Mouse (Mus musculus) gastrocnemius, postnatal 14 days (tissue): ENCODE data around the gene Rcsd1. TPM values are rescaled to one million over a fixed set of nuclear protein-coding genes. Genes with fewer than 3 reads are reported as not detected.

Source experiments
- DNase-seq: peaks from one replicate; pipeline ENCODE4 v3.0.0; 2021; ENCODE audit warnings: mixed read lengths
- intact Hi-C: fragments of 180-260 bp; cut with DNase I; formaldehyde crosslinking; loops from one replicate; pipeline ENCODE4 v1.15.1; 2025; ENCODE audit warnings: low total_unique reads
- total RNA-seq, 2 experiments: library from RNA; stranded (reverse); gene quantifications; 2 replicates each; pipeline ENCODE4 v1.2.3; 2021

Gene Rcsd1
- total RNA-seq, 2 experiments from 2014 or later: 117 to 125 TPM

DNA sequence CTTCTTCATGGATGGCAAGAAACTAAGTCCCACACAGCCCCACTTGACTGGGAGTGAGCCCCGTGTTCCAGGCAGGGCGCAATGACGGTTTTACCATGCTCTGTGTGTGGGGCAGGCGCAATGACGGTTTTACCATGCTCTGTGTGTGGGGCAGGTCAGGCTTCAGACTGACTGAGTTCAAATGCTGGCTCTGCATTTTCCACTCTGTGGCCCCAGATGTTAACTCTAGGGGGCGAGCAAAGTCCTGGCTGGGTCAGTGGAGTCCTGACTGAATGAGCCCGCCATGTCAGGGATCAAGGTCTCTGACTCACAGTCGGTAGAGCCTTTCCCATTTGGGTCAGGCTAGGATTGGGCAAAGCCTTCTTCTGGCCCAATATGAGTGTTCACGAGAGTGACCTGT, 37.2 kb downstream of the Rcsd1 start:
- intact Hi-C loops: no loop called here
- DNase-seq: no peak

DNA sequence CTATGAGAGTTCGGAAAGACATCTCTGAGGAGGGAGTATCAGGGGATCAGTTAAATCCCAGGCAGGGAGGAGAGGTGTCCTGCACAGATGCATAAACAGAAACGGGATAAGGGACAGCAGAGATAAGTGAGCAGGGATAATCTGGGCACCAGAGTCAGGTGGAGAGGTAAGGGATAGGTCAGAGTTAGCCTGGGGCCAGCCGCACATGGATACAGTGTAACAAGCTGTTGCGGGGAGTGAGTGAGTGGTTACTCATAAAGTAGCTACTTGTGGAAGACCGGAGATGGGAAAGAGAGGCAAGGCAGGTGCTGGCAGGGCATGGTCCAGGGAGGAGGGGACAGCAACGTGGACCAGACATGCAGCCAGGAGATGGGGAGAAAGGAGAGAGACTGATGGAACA, 39.5 kb downstream of the Rcsd1 start:
- intact Hi-C loops: no loop called here
- no peak for DNase-seq

DNA sequence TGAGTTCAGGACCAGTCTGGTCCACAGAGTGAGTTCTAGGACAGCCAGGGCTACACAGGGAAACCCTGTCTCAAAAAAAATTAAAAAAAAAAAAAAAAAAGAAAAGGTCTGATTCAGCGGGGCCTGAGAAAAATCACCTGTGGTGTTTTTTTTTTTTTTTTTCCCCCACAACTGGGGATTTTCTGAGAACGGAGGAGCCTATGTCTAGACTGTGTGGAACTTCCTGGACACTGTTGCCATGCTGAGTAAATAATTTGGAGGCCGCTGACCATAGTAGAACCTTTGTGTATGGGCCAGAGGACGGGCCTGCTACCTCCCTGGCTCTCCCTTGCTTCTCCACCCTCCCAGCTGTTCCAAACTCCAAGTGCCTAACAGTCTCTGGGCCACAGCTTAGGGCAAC, 40.7 kb downstream of the Rcsd1 start:
- intact Hi-C loops: loop anchor here (5.0 kb wide), 1 partner anchor 38 kb away; the partner anchor contains the start of gene Rcsd1
- DNase-seq: no peak

DNA sequence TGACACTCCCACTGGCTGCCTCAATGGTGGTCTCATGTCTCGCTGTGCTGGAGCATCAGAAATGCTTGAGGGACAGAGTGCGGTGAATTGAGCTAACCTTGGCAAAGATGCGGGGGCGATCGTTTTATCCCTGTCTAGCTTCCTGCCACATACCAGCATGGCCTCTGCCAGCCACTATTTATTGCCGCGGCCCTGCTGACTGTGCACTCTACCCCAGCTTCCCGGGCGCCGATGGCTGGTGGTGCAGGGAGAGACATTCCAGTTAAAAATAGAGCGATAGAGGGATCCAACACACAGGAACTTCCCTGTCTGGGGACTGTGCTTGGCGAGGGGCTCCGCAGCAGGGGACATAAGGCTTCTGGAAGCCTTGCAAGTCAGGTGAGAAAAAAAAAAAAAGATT, 42.2 kb downstream of the Rcsd1 start:
- DNase-seq: peak; percentile 72
- intact Hi-C loops: loop anchor here (5.0 kb wide), 1 partner anchor 40 kb away; the partner anchor contains the start of gene Rcsd1

DNA sequence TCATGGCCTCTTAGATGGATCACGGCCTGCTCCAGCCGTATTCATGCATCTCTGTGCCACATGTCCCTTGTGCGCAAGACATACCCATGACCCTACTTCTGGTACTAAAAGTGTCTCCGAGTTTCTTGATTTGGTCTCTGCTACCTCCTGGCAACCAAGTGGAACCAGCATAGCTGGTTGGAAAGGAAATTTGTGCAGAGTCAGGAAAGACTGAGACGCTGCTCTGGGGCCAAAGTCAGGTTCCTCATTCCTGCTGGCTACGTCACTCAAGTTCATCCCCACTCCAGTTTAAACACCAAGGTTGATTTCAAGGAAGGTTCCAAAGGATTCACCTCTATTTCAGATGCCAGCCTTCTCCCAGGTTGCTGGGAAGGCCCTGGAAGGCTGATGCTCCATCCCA, 42.6 kb downstream of the Rcsd1 start:
- intact Hi-C loops: loop anchor here (5.0 kb wide), 1 partner anchor 40 kb away; the partner anchor contains the start of gene Rcsd1
- DNase-seq: no peak

DNA sequence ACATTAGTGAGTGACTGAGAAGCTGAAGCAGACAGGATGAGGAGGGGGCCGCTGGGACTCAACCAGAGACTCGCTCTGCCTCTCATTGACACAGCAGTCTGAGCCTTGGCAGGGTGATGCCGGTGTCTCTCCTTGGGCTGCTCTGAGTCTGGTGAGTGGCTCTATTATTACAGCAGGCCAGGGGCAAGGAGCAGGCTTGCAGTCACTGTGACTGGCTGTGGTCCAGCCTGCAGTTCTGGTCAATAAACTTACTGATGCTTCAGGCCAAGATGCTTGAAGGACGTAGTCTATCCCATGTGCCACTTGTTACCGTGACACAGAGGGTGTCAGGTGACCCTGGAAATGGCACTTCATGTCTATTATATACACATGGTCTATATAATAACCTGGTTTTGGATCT, 43.8 kb downstream of the Rcsd1 start:
- intact Hi-C loops: loop anchor here (5.0 kb wide), 1 partner anchor 42 kb away; the partner anchor contains the start of gene Rcsd1
- no peak for DNase-seq

DNA sequence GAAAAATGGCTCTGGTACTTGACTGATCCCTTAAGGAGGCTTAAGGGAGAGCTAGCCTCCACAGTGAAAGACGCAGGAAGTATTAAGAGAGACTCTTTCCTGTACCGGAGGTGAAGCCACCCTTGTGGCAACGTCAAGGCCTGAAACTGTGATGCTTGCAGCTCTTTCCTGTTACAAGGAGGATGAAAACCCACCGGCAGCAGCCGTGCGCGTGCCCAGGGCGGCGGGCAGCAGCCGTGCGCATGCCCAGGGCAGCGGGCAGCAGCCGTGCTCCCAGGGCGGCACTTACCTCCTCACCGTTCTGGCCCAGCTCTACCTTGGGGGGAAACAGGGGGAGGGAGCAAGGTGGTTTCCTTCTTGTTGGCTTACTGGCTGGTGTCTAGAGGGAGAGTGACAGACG, 46.3 kb downstream of the Rcsd1 start:
- DNase-seq: no peak
- intact Hi-C loops: loop anchor here (5.0 kb wide), 1 partner anchor 74 kb away; no protein-coding TSS in a partner anchor

DNA sequence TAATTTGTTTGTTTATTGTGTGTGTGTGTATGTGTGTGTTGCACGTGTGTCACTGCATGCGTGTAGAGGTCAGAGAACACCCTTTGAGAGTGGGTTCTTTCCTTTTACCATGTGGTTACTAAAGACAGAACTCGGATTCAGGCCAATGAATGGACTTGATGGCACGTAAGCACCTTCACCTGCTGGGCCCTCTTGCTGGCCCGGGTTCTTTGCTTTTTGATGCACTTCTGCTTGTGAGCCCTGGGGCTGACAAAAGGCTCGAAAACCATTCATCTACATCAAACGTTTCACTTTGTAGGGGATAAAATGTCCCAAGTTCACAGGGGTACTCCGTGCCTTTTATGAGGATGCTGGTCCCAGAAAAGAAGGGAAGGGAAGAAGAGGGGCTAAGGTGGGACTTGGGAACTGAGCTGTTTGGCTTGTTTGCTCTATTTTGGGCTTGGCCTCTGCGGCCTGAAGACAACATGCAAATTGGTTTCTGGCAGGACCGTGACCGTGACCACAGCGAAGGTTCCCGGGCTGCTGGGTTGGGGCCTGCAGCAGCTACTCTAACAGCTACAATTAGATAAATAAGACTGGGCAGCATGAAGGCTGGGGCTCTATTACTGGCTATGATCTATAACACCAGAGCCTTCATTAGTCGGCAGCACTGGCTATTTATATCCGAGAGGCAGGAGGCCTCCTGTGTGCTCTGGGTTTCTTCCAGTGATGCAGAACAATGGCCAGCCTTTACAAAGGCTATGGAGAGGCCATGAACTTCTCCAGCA, 46.9 kb downstream of the Rcsd1 start:
- intact Hi-C loops: loop anchor here (5.0 kb wide), 1 partner anchor 75 kb away; no protein-coding TSS in a partner anchor
- DNase-seq: no peak

DNA sequence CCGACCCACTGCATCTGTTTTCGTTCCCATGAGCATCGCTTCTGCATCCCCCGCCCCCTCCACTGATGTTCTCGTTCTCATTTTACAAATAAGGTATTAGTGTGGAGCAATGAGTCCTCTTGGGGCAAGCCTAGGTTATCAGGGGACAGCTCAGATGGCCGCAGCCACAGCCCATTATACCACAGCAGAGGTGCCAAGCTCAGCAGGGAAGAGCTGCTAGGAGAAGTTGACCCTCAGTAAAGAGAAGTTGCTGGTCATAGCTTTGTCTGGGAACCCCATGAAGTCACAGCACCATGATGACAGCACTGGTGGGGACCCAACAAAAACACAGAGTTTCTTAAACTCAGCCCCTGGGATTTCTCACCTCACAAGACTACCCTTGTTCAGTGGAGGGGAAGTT, 47.8 kb downstream of the Rcsd1 start:
- intact Hi-C loops: loop anchor here (5.0 kb wide), 1 partner anchor 76 kb away; no protein-coding TSS in a partner anchor
- no peak for DNase-seq

DNA sequence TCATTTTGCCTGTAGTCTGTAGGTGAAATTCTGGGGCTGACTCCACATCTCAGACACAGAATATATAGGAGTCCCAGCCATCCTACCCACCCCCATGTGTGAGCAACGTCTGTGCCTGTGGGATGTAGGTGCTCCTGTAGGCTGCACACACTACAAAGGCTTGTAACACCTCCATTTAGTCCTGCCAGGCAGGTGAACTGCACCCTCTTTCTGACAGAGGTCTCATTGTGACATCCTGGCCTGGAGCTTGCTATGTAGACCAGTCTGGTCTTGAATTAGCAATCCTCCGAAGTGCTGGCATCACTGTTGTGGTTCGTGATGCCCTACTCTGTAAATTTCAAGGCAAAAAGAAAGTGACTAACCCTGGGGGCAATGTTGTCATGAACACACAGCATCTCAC, 48.4 kb downstream of the Rcsd1 start:
- no peak for DNase-seq
- intact Hi-C loops: loop anchor here (5.0 kb wide), 1 partner anchor 76 kb away; no protein-coding TSS in a partner anchor

DNA sequence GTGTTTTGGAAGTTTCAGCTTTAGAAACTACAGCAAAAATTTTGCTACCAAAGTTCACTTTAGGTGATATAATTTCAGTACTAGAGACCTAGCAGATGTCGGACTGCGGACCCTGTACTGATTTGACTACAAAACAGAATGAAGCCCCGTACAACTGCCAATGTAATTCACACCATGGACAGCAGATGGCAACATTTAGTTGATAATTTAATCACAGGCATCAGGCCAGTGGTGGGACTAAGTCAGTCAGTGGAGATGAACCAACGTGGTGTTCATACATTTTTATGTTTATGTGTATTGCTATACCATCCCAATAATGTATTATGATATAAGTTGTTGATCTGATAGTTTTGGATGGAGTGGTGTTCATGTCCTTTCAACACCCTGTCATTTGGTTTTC, 48.8 kb downstream of the Rcsd1 start:
- intact Hi-C loops: loop anchor here (5.0 kb wide), 1 partner anchor 77 kb away; no protein-coding TSS in a partner anchor
- no peak for DNase-seq

DNA sequence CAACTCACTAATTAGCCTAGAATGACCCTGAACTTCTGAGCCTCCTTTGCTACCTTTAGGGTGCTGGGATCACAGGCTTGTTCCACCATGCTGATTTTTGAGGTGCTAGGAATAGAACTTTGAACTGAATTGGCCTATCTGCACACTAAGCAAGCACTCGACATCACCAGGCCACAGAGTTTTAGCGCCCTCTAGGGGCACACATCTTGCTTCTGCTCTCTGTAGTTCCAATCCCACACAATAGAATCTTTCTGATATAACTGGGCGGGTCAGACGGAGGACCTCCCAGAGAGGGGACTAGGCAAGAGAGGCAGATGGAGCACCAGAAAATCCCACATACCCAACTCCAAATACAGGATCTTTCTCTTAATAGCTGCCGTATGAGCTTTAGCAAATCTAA, 51.0 kb downstream of the Rcsd1 start:
- DNase-seq: peak; percentile 67
- intact Hi-C loops: loop anchor here (2.0 kb wide), 1 partner anchor 76 kb away; no protein-coding TSS in a partner anchor

DNA sequence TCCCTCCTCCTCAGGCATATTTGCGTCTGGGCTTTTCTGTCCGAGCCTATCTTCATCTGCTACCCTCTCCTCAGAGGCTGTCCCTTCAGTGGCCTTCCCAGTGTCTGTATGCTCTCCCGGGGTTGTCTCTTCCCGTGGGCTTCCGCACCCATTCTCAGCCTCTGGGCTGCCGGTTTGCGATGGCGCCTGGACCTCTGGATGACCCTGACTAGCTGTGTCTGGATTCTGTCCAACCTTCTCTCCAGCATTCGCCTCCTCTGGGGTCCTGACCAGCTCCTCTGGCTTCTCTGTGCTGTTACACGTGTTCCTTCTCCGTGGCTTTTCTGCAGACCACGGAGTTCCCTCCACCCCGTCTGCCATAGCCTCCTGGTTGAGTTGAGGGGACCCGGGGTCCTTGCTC, 54.1 kb downstream of the Rcsd1 start:
- intact Hi-C loops: no loop called here
- no peak for DNase-seq

DNA sequence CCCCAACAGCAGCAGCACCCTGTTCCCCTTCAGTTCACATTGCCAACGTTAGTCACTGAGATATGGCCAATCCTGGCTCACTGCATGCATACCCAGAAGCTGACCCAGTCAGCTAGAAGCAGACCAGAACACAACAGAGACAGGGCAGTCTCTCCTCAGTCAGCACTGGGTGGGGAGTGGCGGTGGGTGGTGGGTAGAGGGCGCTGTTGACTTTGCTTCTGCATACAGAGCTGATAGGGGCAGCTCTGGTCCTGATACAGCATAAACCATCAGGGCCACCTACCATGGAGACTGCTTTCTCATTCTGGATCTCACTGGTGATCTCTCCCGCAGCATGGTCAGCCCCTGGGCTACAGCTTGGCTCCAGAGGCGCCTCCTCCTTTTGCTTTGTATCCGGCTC, 54.5 kb downstream of the Rcsd1 start:
- peak; percentile 45 for DNase-seq
- intact Hi-C loops: no loop called here

DNA sequence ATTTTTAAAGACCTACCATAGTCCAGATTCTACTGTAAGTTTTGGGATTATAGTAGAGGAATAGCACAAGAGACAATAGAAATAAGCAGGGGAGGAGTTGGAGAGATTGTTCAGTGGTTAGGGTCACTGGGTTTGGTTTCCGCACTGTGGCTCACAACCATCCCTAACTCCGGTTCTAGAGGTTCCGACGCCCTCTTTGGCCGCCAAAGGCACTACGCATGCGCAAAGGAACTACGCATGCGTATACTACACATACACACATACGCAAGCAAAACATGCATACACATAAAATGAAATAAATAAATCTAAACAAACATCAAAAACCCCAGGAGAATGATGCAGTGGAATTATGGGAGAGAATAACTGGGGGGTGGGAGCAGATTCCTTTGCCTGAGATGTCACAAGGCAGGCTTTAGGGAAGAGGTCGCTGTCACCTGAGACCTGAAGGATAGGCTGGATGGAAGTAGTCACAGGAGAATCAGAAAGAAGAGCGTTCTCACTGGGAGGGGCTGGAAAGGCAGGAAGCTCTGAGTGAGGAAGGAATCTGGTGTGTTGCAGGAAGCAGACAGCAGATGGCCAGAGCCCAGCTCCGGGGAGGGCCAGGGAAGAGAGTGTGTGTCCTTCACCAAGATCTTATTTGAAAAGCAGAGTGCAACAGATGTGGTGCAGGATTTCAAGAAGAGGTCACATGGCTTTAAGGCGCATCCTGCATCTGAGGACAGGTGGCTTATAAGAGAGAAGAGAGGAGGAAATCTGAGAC, 56.3 kb downstream of the Rcsd1 start:
- no peak for DNase-seq

DNA sequence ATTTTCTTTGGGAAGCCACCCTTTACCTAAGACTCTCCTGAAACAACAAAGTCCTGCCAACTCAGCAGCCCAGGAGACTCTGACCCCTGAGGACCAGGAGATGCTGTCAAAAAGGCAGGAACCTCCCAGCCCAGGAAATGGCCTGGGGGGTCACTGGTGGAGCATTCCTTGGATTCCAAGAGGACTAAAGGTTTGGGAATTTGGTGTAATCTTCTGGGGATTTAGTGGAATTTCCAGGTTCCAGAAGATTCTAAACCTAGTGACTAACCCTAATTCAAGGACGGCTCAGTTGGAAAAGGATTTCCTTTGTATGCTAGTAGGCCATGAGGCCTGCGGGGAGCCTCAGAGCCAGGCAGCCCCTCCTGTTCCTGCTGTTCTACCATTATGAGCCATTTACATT, 57.0 kb downstream of the Rcsd1 start:
- intact Hi-C loops: no loop called here
- no peak for DNase-seq

More for the DNA sequence above, 56.3 kb downstream of the Rcsd1 start:
- intact Hi-C loops: no loop called here

DNA sequence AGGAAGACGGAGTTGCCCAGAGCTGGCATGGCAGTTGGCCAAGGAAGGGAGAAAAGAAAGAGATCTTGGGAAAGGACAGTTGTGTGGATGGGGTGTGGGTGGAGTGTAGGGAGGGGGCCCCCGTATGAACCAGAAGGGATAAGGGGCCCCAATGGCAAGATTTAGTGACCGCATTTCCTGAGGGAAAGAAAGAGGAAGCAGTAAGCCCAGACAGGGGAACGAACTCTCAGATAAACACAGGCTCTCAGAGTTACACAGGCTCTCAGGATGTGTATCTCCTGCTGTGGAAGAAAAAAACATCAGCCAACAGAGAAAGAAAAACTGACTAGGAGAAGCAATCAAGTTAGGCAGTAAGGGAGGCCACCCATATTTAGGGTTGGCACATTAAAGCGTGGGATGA, 58.4 kb downstream of the Rcsd1 start:
- intact Hi-C loops: no loop called here
- no peak for DNase-seq

DNA sequence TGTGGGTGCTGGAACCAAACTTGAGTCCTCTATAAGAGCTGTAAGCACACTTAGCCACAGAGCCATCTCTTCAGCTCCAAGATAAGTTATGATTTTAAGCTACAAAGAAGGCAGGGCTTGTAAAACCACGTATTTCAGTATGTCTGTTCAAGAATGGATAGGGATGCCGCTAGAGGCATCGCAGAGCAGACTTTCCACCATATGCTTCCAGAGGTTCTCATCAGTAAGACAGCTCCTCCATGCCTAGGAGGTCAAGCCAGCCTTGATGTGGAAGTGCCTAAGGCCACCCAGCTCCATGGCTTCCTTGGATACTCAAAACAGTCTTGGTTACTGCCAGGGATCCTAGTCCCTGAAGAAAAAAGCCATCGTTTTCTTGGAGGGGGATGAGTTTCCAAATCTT, 64.5 kb downstream of the Rcsd1 start:
- DNase-seq: no peak
- intact Hi-C loops: no loop called here

DNA sequence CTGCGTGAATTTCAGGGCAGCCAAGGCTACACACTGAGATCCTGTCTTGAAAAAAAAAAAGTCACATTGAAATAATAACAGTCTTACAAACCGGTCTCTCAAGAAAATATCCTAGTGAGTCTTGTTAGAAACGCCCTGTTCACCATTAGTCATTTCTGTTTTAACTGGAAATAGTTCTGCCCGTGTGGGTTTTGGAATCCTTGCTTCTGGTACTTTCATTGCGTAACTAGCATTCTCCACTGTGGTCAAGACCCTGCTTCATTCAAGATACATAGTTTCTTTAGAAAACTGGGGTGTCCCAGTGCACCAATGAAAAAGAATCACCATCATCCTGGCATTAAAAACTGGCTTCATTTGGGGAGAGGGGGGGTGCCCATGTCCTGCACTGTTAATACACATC, 65.8 kb downstream of the Rcsd1 start:
- intact Hi-C loops: no loop called here
- DNase-seq: no peak

DNA sequence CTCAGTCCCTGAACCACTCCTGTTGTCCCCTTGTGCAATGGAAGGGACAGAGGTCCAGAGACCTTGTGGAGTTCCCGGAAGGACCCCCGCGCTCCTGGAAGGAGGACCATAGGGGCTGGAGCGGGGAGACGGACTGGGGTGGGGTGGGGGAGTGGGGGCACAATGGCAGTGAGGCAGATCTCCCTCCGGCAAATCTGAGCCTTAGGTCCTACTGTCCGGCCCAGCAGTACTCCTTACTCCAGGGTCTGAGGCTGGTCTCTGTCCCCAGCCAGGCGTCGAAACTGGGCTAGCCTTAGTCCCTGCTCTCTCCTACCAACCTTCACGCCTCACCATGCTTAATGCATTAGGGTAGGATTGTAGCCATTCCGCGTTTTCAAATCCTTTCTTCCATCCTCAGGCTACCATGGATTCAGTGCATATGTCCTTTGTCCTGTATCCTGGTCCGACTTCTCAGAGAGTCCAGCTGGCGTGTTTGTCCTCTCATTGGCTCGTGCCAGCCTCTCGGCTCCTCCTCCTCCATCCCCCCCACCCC, 66.7 kb downstream of the Rcsd1 start:
- intact Hi-C loops: no loop called here
- peak; percentile 59 for DNase-seq
